Mouse (Mus musculus): ENCODE measurements around the gene Tmprss11c. TPM values are rescaled to one million over a fixed set of nuclear protein-coding genes. Genes with fewer than 3 reads are reported as not detected.

Tmprss11c gene
- not detected for polyA plus RNA-seq (2014; fragmentation: Illumina TruSeq; extraction: RNeasy Lipid Tissue Mini Kit (QIAGEN cat#74804))

DNA sequence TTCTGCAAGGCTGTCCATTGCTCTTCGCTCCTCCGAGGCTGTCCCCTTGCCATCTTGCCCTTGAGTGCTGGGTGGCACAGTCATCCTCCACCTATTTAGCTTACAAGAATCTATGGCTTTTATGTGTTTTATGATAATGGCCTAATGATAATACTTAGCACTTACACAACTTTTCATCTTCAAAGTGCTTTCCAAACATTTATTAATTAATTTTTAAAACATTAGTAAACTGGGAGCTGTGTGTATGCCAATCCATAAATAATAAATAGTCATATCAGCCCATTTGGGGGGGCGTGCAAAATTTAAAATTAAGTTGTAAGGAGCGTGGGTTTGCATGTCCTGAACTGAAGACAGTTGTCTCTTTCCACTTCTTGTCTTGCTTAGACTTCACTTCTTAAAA is at the start of gene Tmprss11c:
Gene Tmprss11c, minus strand, starts transcription at position 101 of the 400 bp plus-strand sequence.

DNA sequence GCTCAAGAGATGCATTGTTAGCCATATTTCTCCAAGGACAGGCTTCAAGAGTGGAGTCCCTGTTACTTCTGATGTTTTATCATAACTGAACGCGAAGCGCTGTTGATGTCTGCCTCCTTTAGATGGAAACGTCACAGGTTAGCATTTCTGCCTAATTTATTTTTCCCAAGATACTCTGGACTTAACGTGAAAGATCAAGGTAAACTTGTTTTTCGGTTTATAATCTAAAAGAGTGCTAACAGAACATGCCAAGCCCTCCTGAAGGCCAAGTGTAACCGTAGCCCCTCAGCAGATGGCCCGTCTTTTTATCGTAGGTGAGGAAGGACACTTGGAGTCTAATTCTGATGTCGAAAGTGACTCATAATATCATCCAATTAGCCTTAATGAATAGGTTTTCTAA is 91.3 kb downstream of the Tmprss11c start, which contains the start of gene Gnrhr:
Gene Gnrhr, minus strand, starts transcription at position 101 of the 400 bp plus-strand sequence.

Other genes with a start within 250 kb of the Tmprss11c start
- gene Cenpc1, start 223.7 kb downstream of the Tmprss11c start, polyA plus RNA-seq (2014; fragmentation: Illumina TruSeq; extraction: RNeasy Lipid Tissue Mini Kit (QIAGEN cat#74804)), result 52.9 TPM
- gene Stap1, start 217.6 kb downstream of the Tmprss11c start, polyA plus RNA-seq (2014; fragmentation: Illumina TruSeq; extraction: RNeasy Lipid Tissue Mini Kit (QIAGEN cat#74804)), result 3.6 TPM
- 93.8 TPM for gene Uba6, start 116.5 kb downstream of the Tmprss11c start, polyA plus RNA-seq (2014; fragmentation: Illumina TruSeq; extraction: RNeasy Lipid Tissue Mini Kit (QIAGEN cat#74804))
- gene Gnrhr, start 91.4 kb downstream of the Tmprss11c start, polyA plus RNA-seq (2014; fragmentation: Illumina TruSeq; extraction: RNeasy Lipid Tissue Mini Kit (QIAGEN cat#74804)), result 2.3 TPM
- gene Tmprss11d, start 84.1 kb upstream of the Tmprss11c start, polyA plus RNA-seq (2014; fragmentation: Illumina TruSeq; extraction: RNeasy Lipid Tissue Mini Kit (QIAGEN cat#74804)), result not detected
- gene Tmprss11a, start 179.7 kb upstream of the Tmprss11c start, polyA plus RNA-seq (2014; fragmentation: Illumina TruSeq; extraction: RNeasy Lipid Tissue Mini Kit (QIAGEN cat#74804)), result 3.0 TPM
- gene Tmprss11g, start 229.3 kb upstream of the Tmprss11c start, polyA plus RNA-seq (2014; fragmentation: Illumina TruSeq; extraction: RNeasy Lipid Tissue Mini Kit (QIAGEN cat#74804)), result 0.17 TPM